Mouse (Mus musculus) gastrocnemius, postnatal 14 days (tissue): ENCODE data around the gene Ankrd44. TPM values are rescaled to one million over a fixed set of nuclear protein-coding genes. Genes with fewer than 3 reads are reported as not detected.

Source experiments
- DNase-seq: peaks from one replicate; pipeline ENCODE4 v3.0.0; 2021; ENCODE audit warnings: mixed read lengths
- intact Hi-C: fragments of 180-260 bp; cut with DNase I; formaldehyde crosslinking; loops from one replicate; pipeline ENCODE4 v1.15.1; 2025; ENCODE audit warnings: low total_unique reads
- microRNA-seq, 2 experiments: library from miRNA; unstranded; fragments of <30 nt; microRNA quantifications; one replicate each; pipeline ENCODE4 v1.2.0; 2021
- total RNA-seq, 2 experiments: library from RNA; stranded (reverse); gene quantifications; 2 replicates each; pipeline ENCODE4 v1.2.3; 2021

Gene Ankrd44
- total RNA-seq, 2 experiments from 2014 or later, result 7.6 to 11.4 TPM

DNA sequence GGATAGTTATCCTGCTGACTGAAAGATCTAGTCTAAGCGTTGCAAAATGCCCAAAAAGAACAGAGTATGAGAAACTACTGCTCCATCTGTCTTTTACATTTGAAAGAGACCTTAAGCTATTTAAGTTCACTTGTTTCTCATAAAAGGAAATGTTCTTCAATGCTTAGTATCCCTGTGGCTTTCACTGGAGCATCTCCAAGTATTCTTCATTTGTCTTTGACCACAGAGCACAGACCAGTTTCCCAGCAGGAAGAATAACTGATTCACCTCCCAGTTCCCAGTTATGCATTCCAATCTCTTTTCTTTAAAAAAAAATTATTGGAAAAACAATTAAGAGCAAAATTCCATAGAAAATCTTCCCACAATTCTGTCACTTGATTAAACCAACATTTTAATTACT lies 297.1 kb downstream of the Ankrd44 start:
- DNase-seq, result no peak
- intact Hi-C loops, result no loop called here

DNA sequence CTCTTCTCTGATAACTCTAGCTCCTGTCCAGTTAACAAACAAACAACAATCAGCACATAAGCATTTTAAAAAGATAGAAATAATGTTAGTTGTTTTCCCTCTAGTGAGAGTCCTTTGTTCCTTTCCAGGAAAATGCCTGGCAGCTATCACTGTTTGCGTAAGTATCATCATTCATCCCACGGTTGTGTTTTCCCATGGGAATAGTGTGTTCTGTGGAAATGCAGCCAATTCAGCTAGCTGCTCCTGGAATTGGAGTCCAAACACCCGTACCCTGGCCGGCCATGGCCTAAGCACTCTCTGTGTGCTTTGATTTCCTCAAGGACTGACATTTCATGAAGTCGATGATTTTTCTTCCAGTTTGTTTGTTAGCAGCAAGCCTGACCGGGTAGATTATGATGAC lies 311.2 kb downstream of the Ankrd44 start:
- peak; percentile 23 for DNase-seq
- intact Hi-C loops, result no loop called here

DNA sequence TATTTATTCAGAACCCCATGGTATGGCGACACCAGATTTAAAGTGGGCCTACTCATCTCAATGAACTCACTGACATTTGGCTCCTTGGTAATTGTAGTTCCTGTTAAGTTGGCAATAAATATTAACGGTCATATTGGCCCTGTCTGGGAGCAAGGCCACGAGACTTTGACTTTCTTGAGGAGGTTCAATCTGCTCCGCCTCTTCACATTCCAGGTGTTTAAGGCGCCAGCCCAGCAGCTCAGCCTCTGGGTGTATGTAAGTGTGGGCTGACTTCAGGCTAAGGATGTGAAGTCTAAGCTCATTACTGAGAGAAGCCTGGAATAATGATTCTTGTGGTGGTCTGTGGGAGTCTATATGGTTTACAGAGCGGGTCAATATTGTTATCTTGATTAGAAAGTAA lies 313.8 kb downstream of the Ankrd44 start:
- DNase-seq, result no peak
- intact Hi-C loops, result no loop called here

DNA sequence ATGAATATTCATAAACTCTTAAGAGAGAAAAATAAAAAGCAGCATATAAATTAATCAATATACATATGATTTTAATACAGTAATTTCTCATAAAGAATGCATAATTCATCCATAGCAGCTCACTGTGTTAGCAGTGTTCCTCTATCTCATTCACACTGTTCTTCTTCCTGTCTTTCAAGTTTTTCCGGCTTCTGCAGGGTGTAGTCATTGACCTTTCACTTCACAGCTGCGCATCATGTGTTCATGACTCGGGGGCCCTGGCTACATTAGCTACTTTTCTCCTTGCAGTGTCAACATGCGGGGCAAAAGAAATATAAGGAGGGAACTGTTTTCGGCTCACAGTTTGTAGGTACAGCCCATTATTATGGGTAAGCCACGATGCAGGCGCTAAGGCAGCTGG lies 314.3 kb downstream of the Ankrd44 start:
- intact Hi-C loops, result no loop called here
- DNase-seq, result no peak

DNA sequence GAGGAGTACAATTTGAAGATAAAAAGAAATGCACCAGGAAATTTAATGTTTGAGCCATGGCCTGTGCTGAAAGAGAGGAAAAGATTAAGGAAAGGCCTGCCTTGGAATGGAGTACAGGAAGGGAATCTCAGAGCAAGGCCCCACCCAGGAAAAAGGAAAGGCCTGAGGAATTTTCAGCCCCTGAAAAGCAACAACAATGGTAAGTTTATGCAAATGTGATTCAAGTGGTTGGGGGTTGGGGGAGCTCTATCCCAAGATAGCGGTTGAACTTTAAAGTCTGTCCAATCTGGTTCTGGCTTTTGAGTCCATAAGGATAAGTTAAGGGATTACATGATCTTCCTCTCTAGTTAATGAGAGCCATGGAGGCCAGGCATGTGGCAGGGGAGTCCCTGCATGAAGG lies 319.3 kb downstream of the Ankrd44 start:
- DNase-seq, result no peak
- intact Hi-C loops, result no loop called here

DNA sequence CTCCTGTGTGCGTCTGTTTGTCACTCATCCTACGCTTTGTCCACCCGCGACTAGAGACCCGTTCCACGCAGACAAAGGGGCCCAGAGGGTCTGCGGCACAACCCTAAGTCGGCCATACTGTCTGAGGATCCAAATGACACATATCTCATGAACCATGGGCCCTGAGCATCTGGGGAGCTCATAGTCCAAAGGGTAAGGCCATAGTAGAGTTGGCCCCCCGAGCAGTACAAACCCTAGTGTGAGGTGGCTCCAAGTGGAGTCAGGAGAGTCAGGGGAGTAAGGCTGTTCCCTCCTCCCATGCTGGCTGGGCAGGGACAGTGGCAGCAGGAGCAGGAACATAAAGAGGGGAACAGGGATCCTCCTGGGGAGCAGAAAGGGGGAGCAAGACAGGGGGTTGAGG lies 324.5 kb downstream of the Ankrd44 start:
- DNase-seq, result no peak
- intact Hi-C loops, result no loop called here

DNA sequence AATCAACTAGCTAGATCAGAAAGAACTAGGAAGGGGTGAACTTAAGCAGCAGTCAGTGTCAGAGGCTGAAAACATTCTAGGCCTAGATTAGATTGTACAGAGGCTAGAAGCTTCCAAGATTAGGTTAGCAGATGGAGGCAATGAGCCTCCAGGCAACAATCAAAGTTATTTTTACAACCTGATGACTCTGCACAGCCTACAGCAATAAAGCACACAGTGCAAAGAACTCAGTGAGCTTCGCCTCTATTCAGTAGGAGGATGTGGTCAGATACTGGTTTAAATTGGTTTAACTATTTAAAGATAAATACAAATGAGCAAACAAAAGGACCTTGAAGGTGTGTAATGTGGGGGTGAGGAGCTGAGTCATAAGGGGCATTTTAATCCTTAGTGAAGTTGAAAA lies 325.9 kb downstream of the Ankrd44 start:
- intact Hi-C loops, result no loop called here
- no peak for DNase-seq

DNA sequence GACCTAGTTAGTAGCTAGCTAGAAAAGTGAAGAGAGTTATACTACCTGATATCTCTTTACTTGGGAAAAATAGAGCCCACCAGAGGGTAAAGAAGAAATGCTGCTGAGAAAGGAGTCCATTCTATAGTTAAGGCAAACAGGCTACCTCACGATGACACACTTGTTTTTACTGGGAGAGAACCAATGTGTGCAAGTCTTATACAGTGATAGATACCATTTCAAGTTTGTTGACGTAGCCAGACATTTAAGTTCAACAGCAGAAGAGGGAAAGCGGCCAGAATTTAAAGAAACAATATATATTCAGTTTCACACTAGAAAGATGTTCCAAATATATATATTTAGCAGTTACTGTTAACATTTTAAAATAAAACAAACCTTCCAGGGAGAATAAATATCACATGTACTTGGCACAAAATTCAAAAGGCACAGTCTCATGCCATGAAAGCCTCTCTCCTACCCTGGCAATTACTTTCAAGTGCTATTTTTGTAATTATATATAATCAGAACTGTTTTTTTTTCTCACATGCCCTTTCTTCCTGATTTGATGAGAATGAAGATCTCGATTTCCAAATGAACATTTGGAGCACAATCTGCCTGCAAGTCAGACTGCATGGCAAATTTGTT lies 328.5 kb downstream of the Ankrd44 start:
- no peak for DNase-seq
- intact Hi-C loops, result no loop called here

DNA sequence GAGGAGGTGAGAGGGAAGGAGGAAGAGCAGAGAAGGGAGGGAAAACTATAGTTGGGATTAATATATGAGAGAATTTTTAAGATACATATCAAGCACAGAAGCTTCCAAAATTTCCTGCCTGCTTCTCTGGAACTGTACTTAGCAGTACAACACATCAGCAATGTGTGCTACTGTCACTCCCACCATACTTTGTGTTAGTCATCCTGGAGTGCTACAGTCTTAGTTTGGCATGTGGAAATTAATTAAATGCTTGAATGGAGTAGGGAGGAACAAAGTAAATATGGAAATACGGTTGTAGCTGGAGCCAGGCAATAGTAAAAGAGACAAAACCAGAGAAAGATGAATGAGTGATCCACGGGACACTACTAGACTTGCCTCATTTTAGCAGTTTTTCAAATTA lies 330.0 kb downstream of the Ankrd44 start:
- intact Hi-C loops, result no loop called here
- no peak for DNase-seq

Small RNA genes within 50 kb of the gene (microRNA-seq; reads per million reads assigned to microRNA genes)
- 0 reads per million in 2 experiments for gene Gm24053

Other genes starting within 250 kb of the Ankrd44 start
- 10 to 100 TPM; 51.9 to 58.3 TPM for gene Sf3b1, start 101.1 kb upstream of the Ankrd44 start, total RNA-seq
- gene Coq10b, start 126.4 kb upstream of the Ankrd44 start, total RNA-seq, result 1 to 10 TPM; 7.8 to 9.5 TPM
- 10 to 100 TPM; 63.7 to 76.8 TPM for gene Hspe1, start 161.7 kb upstream of the Ankrd44 start, total RNA-seq
- gene Hspd1, start 161.9 kb upstream of the Ankrd44 start, total RNA-seq, result 100 to 1,000 TPM; 175 to 176 TPM
- 10 to 100 TPM; 38.5 to 39.9 TPM for gene Mob4, start 204.8 kb upstream of the Ankrd44 start, total RNA-seq